Mouse (Mus musculus) heart, embryonic 11.5 days (tissue): Measurements from ENCODE around the gene Atp6v0b. TPM values are rescaled to one million over a fixed set of nuclear protein-coding genes. Genes with fewer than 3 reads are reported as not detected.

Experiments
- ATAC-seq: fragments of 200-750 bp; cut with Nextera tagmentation; replicated peaks from 2 replicates; pipeline ENCODE4 v1.8.0; 2017; ENCODE audit warnings: moderate library complexity; ENCODE audit not compliant: insufficient number of reproducible peaks, low FRiP score, low TSS enrichment
- H3K27ac ChIP-seq: fragments of 300-500 bp; sonication (generic); 2 replicates; pipeline ENCODE4 v1.5.1; 2014; ENCODE audit warnings: mild to moderate bottlenecking, low read depth, low read length
- H3K27me3 ChIP-seq: fragments of 300-500 bp; sonication (generic); 2 replicates; pipeline ENCODE4 v1.6.1; 2014; ENCODE audit warnings: mild to moderate bottlenecking, low read length, mixed read lengths; ENCODE audit not compliant: control insufficient read depth, insufficient read depth
- H3K36me3 ChIP-seq: fragments of 300-500 bp; sonication (generic); 2 replicates; pipeline ENCODE4 v1.6.1; 2014; ENCODE audit warnings: mild to moderate bottlenecking, low read length, moderate library complexity, mixed read lengths; ENCODE audit not compliant: control insufficient read depth, insufficient read depth
- H3K4me1 ChIP-seq: fragments of 300-500 bp; sonication (generic); 2 replicates; pipeline ENCODE4 v1.6.1; 2014; ENCODE audit warnings: low read length; ENCODE audit not compliant: control insufficient read depth, insufficient read depth
- H3K4me2 ChIP-seq: fragments of 300-500 bp; sonication (generic); 2 replicates; pipeline ENCODE4 v1.6.1; 2014; ENCODE audit warnings: mild to moderate bottlenecking, moderate library complexity
- H3K4me3 ChIP-seq: fragments of 300-500 bp; sonication (generic); 2 replicates; pipeline ENCODE4 v1.5.1; 2014; ENCODE audit warnings: low read depth, low read length
- H3K9ac ChIP-seq: fragments of 300-500 bp; sonication (generic); 2 replicates; pipeline ENCODE4 v1.6.1; 2014; ENCODE audit warnings: mild to moderate bottlenecking, low read depth, low read length, moderate library complexity
- H3K9me3 ChIP-seq: fragments of 300-500 bp; sonication (generic); replicated peaks from 2 replicates; pipeline ENCODE4 v1.6.1; 2016; ENCODE audit warnings: low read length; ENCODE audit not compliant: control insufficient read depth
- WGBS: fragments of 180-500 bp; shearing (Covaris S2); extraction: QIAGEN DNeasy Blood & Tissue Kit; methylation state at CpG from one replicate; pipeline ENCODE4 v1.1.7; 2014; ENCODE audit not compliant: insufficient replicate concordance; 5-methylcytosine and 5-hydroxymethylcytosine counted together
- polyA plus RNA-seq: library from polyadenylated mRNA; unstranded; fragments of >200 nt; fragmentation: Nextera tagmentation; extraction: Ambion mirVana; gene quantifications from 2 replicates; pipeline ENCODE4 v1.2.1, GENCODE M21; 2014

The Atp6v0b gene
- polyA plus RNA-seq, 1 experiment from 2014 or later = 194 TPM

GRCm38 (mm10) chr4:117904094-117904493, 17.0 kb upstream of the Atp6v0b start:
- Histone ChIP-seq H3K27ac (no peak overlapping the region), H3K9ac (no peak overlapping the region), H3K27me3 (no peaks in the 10 kb centered on the region), H3K4me2 (no peak overlapping the region), H3K9me3 (no peaks in the 10 kb centered on the region), H3K4me1 (peaks cover 4% of the 10 kb centered on the region; the same call in 1 of the 2 replicates), H3K36me3 (peaks cover 49% of the 10 kb centered on the region), H3K4me3 (no peak overlapping the region)
- ATAC-seq = no peak
- WGBS = 92% methylated on average over 10 of the region's 10 CpGs

GRCm38 (mm10) chr4:117898111-117898510, 11.0 kb upstream of the Atp6v0b start:
- Histone ChIP-seq H3K9ac (no peak overlapping the region), H3K4me2 (no peak overlapping the region), H3K36me3 (peaks cover 39% of the 10 kb centered on the region), H3K9me3 (no peaks in the 10 kb centered on the region), H3K27ac (no peak overlapping the region), H3K4me3 (no peak overlapping the region), H3K27me3 (no peaks in the 10 kb centered on the region), H3K4me1 (no peaks in the 10 kb centered on the region)
- 73% methylated on average over 3 of the region's 3 CpGs for WGBS
- no peak for ATAC-seq

- H3K9ac ChIP-seq = no peak overlapping the region
- no peak for ATAC-seq
Measured at GRCm38 (mm10) chr4:117896031-117896430, 8.9 kb upstream of the Atp6v0b start.

GRCm38 (mm10) chr4:117895339-117895738, 8.2 kb upstream of the Atp6v0b start:
- H3K4me3 ChIP-seq = no peak overlapping the region
- H3K9ac ChIP-seq = no peak overlapping the region
- H3K4me2 ChIP-seq = no peak overlapping the region
- H3K27ac ChIP-seq = no peak overlapping the region
- H3K36me3 ChIP-seq = peaks cover 22% of the 10 kb centered on the region
- WGBS = 78% methylated on average over 7 of the region's 7 CpGs
- peaks cover 4% of the 10 kb centered on the region for H3K4me1 ChIP-seq
- no peaks in the 10 kb centered on the region for H3K9me3 ChIP-seq
- no peak for ATAC-seq
- H3K27me3 ChIP-seq = no peaks in the 10 kb centered on the region

More at GRCm38 (mm10) chr4:117896031-117896430, 8.9 kb upstream of the Atp6v0b start:
- H3K9me3 ChIP-seq = no peaks in the 10 kb centered on the region
- 92% methylated on average over 6 of the region's 6 CpGs for WGBS
- H3K4me1 ChIP-seq = peaks cover 4% of the 10 kb centered on the region
- H3K27me3 ChIP-seq = no peaks in the 10 kb centered on the region
- H3K36me3 ChIP-seq = peaks cover 28% of the 10 kb centered on the region
- no peak overlapping the region for H3K27ac ChIP-seq
- H3K4me3 ChIP-seq = no peak overlapping the region
- no peak overlapping the region for H3K4me2 ChIP-seq

GRCm38 (mm10) chr4:117894601-117895000, 7.5 kb upstream of the Atp6v0b start:
- H3K27me3 ChIP-seq = no peaks in the 10 kb centered on the region
- H3K9me3 ChIP-seq = no peaks in the 10 kb centered on the region
- no peak overlapping the region for H3K27ac ChIP-seq
- H3K9ac ChIP-seq = no peak overlapping the region
- H3K36me3 ChIP-seq = peaks cover 16% of the 10 kb centered on the region
- H3K4me2 ChIP-seq = no peak overlapping the region
- H3K4me1 ChIP-seq = peaks cover 4% of the 10 kb centered on the region
- WGBS = 85% methylated on average over 8 of the region's 8 CpGs
- no peak for ATAC-seq
- H3K4me3 ChIP-seq = no peak overlapping the region

- no peak overlapping the region for H3K4me2 ChIP-seq
- no peak for ATAC-seq
- H3K4me1 ChIP-seq = peaks cover 4% of the 10 kb centered on the region
- no peak overlapping the region for H3K4me3 ChIP-seq
- peaks cover 8% of the 10 kb centered on the region for H3K36me3 ChIP-seq
- no peaks in the 10 kb centered on the region for H3K27me3 ChIP-seq
- H3K9ac ChIP-seq = no peak overlapping the region
- 11% methylated on average over 9 of the region's 9 CpGs for WGBS
- H3K9me3 ChIP-seq = no peaks in the 10 kb centered on the region
- no peak overlapping the region for H3K27ac ChIP-seq
Measured at GRCm38 (mm10) chr4:117893376-117893775, 6.2 kb upstream of the Atp6v0b start.

GRCm38 (mm10) chr4:117891738-117892161, 4.6 kb upstream of the Atp6v0b start, which contains the start of gene Dph2:
TSS of gene Dph2 (minus strand) at chr4:117892032.
- Histone ChIP-seq H3K27me3 (no peaks in the 10 kb centered on the region), H3K4me1 (peaks cover 4% of the 10 kb centered on the region), H3K9ac (peak within 1 kb of the TSS; percentile 67), H3K4me3 (peak within 1 kb of the TSS; percentile 87), H3K9me3 (no peaks in the 10 kb centered on the region), H3K36me3 (peaks cover 7% of the 10 kb centered on the region), H3K4me2 (peak within 1 kb of the TSS; percentile 71), H3K27ac (no peak within 1 kb of the TSS)
- ATAC-seq = peak; percentile 65
- WGBS = under 1% methylated on average over 21 of the region's 21 CpGs

GRCm38 (mm10) chr4:117890750-117891149, 3.6 kb upstream of the Atp6v0b start:
- H3K9ac ChIP-seq = no peak overlapping the region
- no peak overlapping the region for H3K4me3 ChIP-seq
- no peaks in the 10 kb centered on the region for H3K27me3 ChIP-seq
- ATAC-seq = no peak
- no peaks in the 10 kb centered on the region for H3K9me3 ChIP-seq
- peaks cover 5% of the 10 kb centered on the region for H3K36me3 ChIP-seq
- 87% methylated on average over 8 of the region's 8 CpGs for WGBS
- peaks cover 9% of the 10 kb centered on the region for H3K4me1 ChIP-seq
- no peak overlapping the region for H3K27ac ChIP-seq
- peak overlapping the region; percentile 71 for H3K4me2 ChIP-seq

GRCm38 (mm10) chr4:117890031-117890430, 2.9 kb upstream of the Atp6v0b start:
- peaks cover 9% of the 10 kb centered on the region for H3K4me1 ChIP-seq
- ATAC-seq = no peak
- no peaks in the 10 kb centered on the region for H3K9me3 ChIP-seq
- H3K4me3 ChIP-seq = no peak overlapping the region
- 87% methylated on average over 14 of the region's 14 CpGs for WGBS
- H3K27ac ChIP-seq = no peak overlapping the region
- peaks cover 9% of the 10 kb centered on the region for H3K36me3 ChIP-seq
- no peak overlapping the region for H3K9ac ChIP-seq
- H3K27me3 ChIP-seq = no peaks in the 10 kb centered on the region
- no peak overlapping the region for H3K4me2 ChIP-seq
